Mouse (Mus musculus): ENCODE data around the gene Car9. TPM values are rescaled to one million over a fixed set of nuclear protein-coding genes. Genes with fewer than 3 reads are reported as not detected.

The Car9 gene
- polyA plus RNA-seq, 1 experiment from 2014 or later: 0.87 TPM

Other genes with a start within 250 kb of the Car9 start
- 0.20 and 0.60 TPM in 2 replicates for gene Atp8b5, start 239.8 kb upstream of the Car9 start, polyA plus RNA-seq (2014; fragmentation: Nextera tagmentation; extraction: Ambion mirVana)
- 11.6 and 12.4 TPM in 2 replicates for gene Rusc2, start 125.0 kb upstream of the Car9 start, polyA plus RNA-seq (2014; fragmentation: Nextera tagmentation; extraction: Ambion mirVana)
- gene Fam166b, start 77.8 kb upstream of the Car9 start, polyA plus RNA-seq (2014; fragmentation: Nextera tagmentation; extraction: Ambion mirVana): 0.28 and 0.31 TPM in 2 replicates
- gene Tesk1, start 65.0 kb upstream of the Car9 start, polyA plus RNA-seq (2014; fragmentation: Nextera tagmentation; extraction: Ambion mirVana): 9.3 and 10.7 TPM in 2 replicates
- gene Cd72, start 52.3 kb upstream of the Car9 start, polyA plus RNA-seq (2014; fragmentation: Nextera tagmentation; extraction: Ambion mirVana): 2.6 and 4.8 TPM in 2 replicates
- gene Sit1, start 23.2 kb upstream of the Car9 start, polyA plus RNA-seq (2014; fragmentation: Nextera tagmentation; extraction: Ambion mirVana): not detected in 2 replicates
- 50.3 and 54.3 TPM in 2 replicates for gene Ccdc107, start 14.1 kb upstream of the Car9 start, polyA plus RNA-seq (2014; fragmentation: Nextera tagmentation; extraction: Ambion mirVana)
- 55.3 and 61.1 TPM in 2 replicates for gene Arhgef39, start 7.3 kb upstream of the Car9 start, polyA plus RNA-seq (2014; fragmentation: Nextera tagmentation; extraction: Ambion mirVana)
- gene Tpm2, start 16.8 kb downstream of the Car9 start, polyA plus RNA-seq (2014; fragmentation: Nextera tagmentation; extraction: Ambion mirVana): 46.7 and 52.7 TPM in 2 replicates
- gene Creb3, start 55.4 kb downstream of the Car9 start, polyA plus RNA-seq (2014; fragmentation: Nextera tagmentation; extraction: Ambion mirVana): 42.8 and 45.6 TPM in 2 replicates
- 45.9 and 46.7 TPM in 2 replicates for gene Tln1, start 55.7 kb downstream of the Car9 start, polyA plus RNA-seq (2014; fragmentation: Nextera tagmentation; extraction: Ambion mirVana)
- 26.0 and 38.7 TPM in 2 replicates for gene Rgp1, start 71.7 kb downstream of the Car9 start, polyA plus RNA-seq (2014; fragmentation: Nextera tagmentation; extraction: Ambion mirVana)
- 31.0 and 32.4 TPM in 2 replicates for gene Gba2, start 71.9 kb downstream of the Car9 start, polyA plus RNA-seq (2014; fragmentation: Nextera tagmentation; extraction: Ambion mirVana)
- gene Msmp, start 77.5 kb downstream of the Car9 start, polyA plus RNA-seq (2014; fragmentation: Nextera tagmentation; extraction: Ambion mirVana): 1.9 and 2.8 TPM in 2 replicates
- gene Npr2, start 125.0 kb downstream of the Car9 start, polyA plus RNA-seq (2014; fragmentation: Nextera tagmentation; extraction: Ambion mirVana): 9.8 and 10.8 TPM in 2 replicates
- gene Spag8, start 146.6 kb downstream of the Car9 start, polyA plus RNA-seq (2014; fragmentation: Nextera tagmentation; extraction: Ambion mirVana): 1.7 and 2.3 TPM in 2 replicates
- gene Hint2, start 149.5 kb downstream of the Car9 start, polyA plus RNA-seq (2014; fragmentation: Nextera tagmentation; extraction: Ambion mirVana): 64.1 and 66.8 TPM in 2 replicates
- 5.2 and 6.4 TPM in 2 replicates for gene Tmem8b, start 162.0 kb downstream of the Car9 start, polyA plus RNA-seq (2014; fragmentation: Nextera tagmentation; extraction: Ambion mirVana)
- gene Fam221b, start 162.2 kb downstream of the Car9 start, polyA plus RNA-seq (2014; fragmentation: Nextera tagmentation; extraction: Ambion mirVana): 2.5 and 2.7 TPM in 2 replicates
- not detected in 2 replicates for gene Olfr70, start 193.8 kb downstream of the Car9 start, polyA plus RNA-seq (2014; fragmentation: Nextera tagmentation; extraction: Ambion mirVana)
- not detected in 2 replicates for gene Olfr71, start 203.3 kb downstream of the Car9 start, polyA plus RNA-seq (2014; fragmentation: Nextera tagmentation; extraction: Ambion mirVana)
- gene Hrct1, start 220.2 kb downstream of the Car9 start, polyA plus RNA-seq (2014; fragmentation: Nextera tagmentation; extraction: Ambion mirVana): not detected in 2 replicates
- not detected in 2 replicates for gene Spaar, start 223.1 kb downstream of the Car9 start, polyA plus RNA-seq (2014; fragmentation: Nextera tagmentation; extraction: Ambion mirVana)